Mouse (Mus musculus) bone marrow macrophage, adult 2 months (primary cell): ENCODE results near the gene Ak2.

Experiments used
- CTCF ChIP-seq: IDR thresholded peaks from 2 replicates; pipeline ENCODE4 v1.5.1; 2012; ENCODE audit warnings: low read depth, mild to moderate bottlenecking, low read length, moderate library complexity
- POLR2A ChIP-seq: IDR thresholded peaks from 2 replicates; pipeline ENCODE4 v1.6.1; 2012; ENCODE audit warnings: mild to moderate bottlenecking, low read depth, low read length, borderline replicate concordance

- no peak for TF ChIP-seq CTCF
- TF ChIP-seq POLR2A, result no peak
Measured at GRCm38 (mm10) chr4:129023884-129024283, 32.1 kb downstream of the Ak2 start.
